Mouse (Mus musculus): ENCODE results near the gene Acadm.

The Acadm gene

DNA sequence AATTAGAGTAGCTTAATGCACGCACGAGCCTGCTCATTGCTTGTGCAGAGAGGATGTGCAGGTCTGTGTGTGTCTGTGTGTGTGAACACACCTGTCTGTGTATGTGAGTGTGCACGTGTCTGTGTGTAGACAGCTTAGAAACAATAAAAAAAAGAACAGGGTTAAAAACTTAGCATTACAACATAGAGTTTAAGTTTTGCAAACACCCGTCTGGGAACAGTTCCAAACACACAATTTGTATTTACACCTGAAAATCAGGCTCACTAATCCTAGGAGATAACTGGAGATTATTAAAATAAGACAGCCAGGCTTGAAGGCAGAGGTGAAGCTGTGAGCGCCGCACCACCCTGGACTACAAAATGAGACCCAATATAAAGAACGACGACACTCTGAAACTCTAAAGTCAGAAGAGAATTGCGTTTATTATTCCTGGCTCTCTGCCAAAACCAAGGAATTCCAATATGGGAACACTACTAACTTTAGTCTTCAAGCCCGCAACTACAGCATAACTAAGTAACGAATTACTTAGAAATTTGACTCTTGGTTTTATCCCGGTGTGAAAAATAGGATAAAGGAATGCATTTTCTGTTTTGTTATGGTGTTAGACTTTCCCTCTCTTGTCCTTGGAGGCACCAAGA, 1.3 kb downstream of the Acadm start:
- in situ Hi-C loops (cut with MboI) = no loop called here

DNA sequence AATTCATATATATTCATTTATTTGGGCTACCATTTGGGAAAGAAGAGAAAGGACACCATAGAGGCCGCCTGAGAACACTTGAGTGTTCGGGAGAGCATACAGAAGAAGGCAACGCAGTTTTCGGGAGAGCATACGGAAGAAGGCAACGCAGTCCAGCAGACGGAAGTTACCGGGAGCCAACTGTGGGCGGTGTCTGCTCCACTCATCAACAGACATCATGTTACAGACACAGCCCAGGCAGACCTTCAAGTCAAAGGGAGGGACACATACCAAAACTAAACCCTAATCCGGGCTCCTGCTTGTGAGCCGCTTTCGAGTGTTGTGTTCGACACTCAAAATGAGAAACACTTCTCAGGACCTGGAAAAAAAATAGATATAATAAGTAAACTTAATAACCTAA, 2.8 kb downstream of the Acadm start:
- in situ Hi-C loops (cut with MboI) = no loop called here

DNA sequence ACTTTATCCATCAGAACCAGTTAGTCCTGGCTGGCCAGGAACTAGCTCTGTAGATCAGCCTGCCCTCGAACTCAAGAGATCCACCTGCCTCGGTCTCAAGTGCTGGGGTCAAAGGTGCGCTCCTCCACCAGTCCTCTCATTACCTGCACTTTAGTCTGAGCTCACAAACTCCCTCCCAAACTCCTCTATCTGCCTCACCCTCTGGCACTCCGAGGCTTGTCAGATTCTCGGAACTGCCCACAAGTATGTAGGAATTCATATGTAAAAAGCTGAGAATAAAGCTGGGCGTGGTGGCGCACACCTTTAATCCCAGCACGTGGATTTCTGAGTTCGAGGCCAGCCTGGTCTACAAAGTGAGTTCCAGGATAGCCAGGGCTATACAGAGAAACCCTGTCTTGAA, 3.9 kb downstream of the Acadm start:
- in situ Hi-C loops (cut with MboI) = no loop called here

DNA sequence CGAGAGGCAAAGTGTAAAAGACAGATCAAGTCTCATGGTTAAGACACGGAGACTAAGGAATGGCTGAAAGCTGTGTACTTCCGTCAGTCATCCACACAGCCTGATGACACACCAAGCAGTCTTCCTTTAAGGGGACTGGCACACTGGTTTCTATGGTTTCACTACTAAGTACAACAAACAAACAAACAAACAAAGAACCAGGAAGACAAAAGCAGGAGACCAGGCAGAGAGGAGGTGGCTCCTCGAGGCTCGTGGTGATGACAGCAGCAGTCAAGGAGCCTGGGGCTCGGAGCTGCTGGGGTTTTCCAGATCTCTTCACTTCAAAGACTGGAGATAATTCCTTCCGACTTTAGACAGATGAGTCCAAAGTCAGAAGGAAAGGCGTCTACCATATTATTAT, 4.4 kb downstream of the Acadm start:
- in situ Hi-C loops (cut with MboI) = no loop called here

DNA sequence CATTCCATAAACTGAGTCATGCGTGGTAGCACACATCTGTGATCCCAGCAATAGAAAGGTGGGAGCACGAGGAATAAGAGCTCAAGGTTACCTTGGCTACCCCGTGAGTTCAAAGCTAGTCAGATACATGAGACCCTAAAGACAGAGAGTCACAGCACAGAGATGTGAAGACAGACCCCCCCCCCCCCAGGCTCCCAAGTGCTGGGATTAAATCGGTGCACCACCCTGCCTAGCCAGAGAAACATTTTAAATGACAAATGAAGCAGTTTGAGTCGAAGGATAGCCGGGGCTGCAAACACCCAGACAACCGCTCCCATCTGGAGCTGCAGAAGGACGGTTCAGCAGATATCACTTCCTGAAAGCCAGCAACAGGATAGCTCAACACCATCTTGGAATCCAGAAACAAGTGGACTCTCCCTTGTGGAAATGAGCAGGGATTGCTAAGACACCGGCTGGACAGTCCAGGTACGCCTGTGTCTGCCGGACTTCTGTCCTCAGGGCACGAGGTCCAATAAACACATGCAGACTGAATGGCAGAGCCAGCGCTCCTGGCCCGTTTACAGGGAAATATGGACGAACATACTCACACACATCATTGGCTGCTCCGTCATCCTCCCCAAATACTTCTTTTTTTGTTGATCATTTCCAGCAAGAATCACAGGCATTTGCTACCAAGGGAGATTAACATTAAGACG, 7.2 kb downstream of the Acadm start:
- in situ Hi-C loops (cut with MboI) = no loop called here

DNA sequence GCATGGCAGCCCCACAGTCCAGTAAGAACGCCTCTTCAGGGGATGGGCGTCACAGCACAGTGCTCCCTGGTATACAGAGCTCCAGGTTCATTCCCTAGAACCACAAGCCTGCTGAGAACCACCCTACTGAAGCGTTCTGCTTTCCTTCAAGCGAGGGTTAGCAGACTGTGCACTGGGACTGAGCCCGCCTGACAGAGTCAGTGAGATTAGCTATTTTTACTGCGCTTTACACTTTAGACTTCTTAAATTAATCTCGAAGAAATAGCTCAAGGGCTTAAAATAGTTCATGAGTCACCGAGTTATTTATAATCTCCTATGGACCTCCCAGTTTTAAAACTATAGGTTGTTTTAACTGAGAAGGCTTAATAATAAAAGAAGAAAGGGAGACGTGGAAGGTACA, 8.6 kb downstream of the Acadm start:
- in situ Hi-C loops (cut with MboI) = no loop called here

DNA sequence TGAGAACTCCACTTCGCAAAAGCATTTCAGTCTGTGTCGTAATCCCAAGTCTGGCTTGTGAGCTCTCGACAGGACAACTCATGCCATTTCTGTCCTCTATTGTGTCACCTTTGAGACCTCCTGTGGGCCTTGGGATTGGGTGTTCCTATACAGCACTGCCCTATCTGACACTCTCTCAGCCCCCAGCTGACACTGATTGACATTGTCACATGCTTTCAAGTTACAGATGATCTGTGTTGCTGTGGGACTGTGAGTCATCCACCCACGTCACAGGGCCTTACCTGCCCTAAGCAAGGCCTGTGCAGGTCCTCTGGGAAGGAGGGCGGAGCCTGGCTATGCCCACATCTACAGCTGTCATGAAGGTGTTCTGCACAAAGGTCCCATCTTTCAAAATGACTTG, 12.0 kb downstream of the Acadm start:
- in situ Hi-C loops (cut with MboI) = no loop called here

DNA sequence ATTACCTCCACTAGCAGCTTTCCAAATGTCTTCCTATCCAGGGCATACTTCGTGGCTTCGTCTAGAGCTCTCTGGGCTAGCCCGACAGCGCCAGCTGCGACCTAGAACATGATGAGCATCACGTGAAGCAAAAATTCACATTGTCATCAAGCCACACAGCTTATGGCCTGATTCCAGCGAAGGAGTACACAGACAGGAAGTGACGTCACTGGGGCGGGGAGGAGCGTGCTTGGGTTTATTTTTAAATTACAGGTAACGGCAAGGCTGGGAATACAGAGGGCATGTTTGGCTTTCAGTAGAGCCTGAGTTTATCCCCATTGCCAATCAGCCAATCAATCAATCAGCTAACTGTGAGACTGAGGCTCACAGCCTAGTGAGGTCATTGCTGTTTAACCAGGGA, 14.9 kb downstream of the Acadm start:
- in situ Hi-C loops (cut with MboI) = no loop called here

DNA sequence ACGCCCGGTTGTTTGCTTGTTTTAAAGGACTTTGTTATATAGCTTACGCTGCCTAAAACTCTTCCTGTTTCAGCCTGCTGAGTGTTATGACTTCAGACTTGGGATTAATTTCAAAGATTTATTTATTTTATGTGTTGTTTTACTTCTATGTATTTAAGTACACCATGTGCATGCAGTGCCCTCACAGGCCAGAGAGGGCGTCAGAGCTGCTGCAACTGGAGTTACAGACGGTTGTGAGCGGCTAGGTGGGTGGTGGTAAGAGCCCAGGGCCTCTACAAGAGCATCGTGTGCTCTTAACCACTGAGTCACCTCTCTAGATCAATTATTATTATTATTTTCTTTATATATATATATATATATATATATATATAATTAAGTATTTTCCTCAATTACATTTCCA, 18.1 kb downstream of the Acadm start:
- in situ Hi-C loops (cut with MboI) = no loop called here

DNA sequence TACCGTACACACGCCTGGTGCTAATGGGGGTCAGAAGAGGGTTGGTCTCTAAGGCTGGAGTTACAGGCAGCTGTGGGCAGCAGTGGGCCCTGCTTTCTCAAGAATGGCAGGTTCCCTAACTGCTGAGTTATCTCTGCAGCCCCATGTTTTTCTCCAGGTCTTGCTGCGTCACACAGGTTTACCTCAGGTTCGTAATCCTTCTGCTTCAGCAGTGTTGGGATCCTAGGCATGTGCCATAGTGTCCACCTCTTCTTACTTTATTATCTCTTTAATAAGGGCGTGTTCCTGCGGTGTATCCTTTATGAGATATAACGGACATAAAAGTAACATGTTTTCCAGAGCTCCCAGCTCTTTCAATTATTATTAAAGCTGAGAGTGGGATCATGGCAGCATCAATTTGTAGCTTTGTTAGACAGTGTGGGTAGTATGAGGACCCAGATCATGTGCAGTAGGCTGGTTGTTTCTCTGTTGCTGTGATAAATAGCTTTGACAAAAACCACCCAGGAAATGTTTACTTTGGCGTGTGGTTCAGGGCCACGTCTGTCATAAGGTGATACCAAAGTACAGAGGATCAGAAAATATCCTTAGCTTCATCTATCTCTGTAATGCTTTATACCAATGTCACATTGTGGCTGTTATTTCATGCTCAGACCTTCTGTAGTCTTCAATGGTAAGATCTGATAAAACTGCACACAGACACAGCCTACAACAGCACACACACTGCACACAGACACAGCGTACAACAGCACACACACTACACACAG, 23.1 kb downstream of the Acadm start:
- in situ Hi-C loops (cut with MboI) = no loop called here

DNA sequence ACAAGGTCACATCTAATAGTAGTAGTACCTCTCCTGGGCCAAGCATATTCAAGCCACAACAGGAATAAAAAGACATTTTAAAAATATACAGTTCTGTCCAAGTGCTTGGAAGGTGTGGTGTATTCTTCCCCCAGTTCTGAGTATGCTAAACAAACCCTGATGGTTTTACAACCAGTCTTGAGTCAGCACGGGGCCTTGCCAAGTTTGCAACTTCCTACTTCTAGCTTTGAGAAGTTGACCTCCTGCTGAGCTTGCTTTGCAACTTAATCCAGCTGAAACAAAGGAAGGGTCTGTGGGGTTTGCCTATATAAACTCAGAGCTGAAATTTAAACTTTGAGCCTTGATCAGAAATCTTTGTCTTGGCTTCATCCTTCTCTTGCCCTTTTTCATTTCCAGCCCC, 27.2 kb downstream of the Acadm start:
- in situ Hi-C loops (cut with MboI) = no loop called here

DNA sequence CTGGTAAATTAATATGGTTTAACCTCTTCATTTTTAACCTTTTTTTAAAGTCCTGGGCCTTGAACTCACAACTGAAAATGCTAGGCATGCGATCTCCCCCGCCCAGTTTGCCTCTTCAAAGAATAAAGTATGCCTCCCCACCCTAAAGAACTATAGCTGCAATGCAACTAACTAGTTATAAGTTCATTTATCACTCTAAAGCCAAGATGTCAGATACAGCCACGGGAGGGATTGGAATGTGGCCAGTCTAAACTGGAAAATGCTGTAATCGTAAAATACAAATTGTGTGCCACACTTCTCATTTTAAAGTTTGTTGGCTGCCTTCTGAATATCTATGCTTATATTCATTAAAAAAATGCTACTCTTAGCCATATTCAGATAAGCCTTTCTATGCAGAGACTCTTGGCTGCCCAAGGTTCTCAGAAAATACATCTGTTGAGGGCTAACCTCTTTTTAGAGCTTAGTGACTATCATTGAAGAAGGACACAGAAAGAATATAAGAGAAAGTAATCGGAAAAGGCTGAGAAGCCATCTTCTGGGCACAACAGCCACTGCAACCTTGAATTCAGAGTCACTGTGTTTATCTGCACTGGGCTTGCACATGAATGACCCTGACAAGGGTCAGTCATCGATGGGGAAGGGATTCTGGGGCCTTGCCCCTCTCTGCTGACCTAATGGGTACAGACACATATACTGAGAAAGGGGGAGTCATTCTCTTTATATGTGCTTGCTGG, 30.8 kb downstream of the Acadm start:
- in situ Hi-C loops (cut with MboI) = no loop called here

DNA sequence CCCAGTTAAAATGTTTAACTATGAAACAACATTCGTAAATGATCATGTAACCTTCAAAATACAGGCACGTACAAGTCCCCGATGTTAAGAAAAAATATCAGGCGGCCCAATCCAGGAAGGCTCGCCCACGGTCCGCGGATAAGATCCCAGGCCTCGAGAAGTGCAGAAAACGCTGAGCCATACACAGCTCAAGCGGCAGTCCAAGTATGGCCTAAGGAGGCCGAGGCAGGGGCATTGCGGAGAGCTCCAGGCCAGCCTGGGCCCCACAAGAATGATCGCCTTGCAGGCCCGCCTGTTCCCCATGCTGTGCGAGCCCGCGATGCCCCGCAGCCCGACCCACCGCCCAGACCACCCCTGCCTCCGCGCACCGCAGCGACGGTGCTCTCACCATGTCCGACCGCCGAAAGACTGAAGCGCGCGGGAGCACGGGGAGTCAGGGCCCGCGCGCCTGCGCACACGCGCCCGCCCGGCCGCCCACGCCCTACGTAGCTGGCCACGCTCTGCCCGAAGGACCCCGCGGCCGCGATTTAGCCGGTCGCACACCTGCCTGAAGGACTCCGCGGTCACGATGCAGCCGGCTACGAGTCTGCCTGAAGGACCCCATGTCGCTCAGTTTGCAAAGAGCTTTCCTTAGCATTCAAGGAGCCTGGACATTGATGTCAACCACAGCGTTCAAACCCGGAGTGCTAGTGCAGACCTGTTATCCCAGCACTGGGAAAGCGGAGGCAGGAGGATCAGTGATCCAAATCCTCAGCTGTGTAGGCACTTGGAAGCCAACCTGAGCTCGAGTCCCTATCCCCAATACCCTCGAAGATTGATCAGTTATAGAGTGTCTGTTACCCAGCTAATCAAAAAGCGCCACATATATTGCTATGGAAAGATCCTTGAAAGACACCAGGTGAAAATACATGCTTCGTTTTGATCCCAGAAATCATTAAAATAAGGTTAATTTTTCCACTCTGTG, 31.6 kb downstream of the Acadm start, which contains the start of gene Rabggtb:
Rabggtb (minus strand) TSS at position 464 of the 964 bp plus-strand sequence.
- in situ Hi-C loops (cut with MboI) = no loop called here

DNA sequence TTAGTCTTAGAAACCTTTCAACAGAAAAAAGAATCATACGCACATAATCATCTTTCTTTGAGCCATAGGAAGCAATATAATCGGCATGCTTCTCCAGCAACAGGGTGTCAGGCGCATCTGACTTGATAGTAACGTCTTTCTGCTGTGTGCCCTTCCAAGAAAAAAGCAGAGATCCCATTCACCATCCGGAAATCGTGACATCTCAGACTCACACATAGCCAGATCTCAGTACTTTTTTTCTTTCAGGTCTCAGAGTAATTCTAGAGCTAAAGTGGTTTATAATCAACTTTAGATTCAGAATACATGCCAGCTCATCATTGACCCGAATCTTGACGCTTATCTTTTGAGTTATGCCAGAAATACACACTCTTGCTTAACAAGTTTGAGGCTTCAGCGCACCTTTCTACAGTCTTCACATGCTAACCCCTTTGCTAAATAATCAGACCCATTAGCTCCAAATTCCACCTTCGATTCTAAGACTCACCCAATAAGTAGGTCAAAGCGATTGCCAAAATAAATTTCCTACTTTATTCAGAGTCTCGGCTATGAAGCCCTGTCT, 32.5 kb downstream of the Acadm start:
- in situ Hi-C loops (cut with MboI) = no loop called here

DNA sequence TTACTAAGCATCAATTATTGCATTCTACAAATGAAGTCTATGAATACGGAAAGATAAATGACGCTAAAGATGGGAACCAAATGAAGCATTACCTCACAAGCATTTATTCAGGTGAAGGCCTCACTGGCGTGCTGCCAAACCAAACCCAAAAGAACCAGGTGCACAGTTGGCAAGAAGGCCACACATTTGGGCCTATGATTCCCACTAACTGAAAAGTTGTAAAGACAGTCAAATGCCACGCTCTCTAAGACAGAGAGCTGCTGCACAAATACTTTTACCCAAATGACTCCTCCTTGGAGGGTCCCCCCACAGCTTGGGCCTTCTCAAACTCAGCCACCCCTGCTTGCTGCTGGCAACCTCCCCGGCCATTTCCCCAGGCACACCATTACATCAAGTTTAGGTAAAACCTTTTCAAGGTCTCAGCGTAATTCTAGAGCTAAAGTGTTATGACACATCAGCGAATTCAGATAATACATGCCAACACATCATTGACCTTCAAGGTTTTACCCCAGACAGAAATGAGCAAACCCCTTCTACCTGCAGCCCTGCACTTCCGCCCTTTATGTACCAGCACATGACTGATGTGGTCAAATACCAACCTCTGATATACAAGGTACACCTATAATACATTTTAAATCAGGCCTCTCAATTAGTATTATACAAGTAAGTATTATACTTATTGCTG, 33.1 kb downstream of the Acadm start:
- in situ Hi-C loops (cut with MboI) = no loop called here

DNA sequence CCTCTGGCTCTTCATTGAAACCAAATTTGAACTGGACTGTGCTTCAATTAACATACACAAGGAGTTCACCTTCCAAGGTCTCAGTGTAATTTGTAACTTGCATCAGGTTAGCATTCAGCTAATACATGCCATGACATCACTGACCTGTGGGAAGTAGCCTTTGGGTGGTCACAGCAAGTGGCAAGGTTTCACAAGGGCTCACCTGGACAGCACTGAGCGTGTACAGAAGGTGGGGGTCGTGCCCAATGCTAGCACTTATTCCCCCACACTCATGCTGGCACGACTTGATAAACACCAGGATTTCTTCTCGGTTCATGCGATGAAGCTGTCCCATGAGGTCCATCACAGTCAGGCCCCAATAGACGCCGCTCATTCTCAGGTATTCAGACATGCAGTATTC, 33.9 kb downstream of the Acadm start:
- in situ Hi-C loops (cut with MboI) = no loop called here

DNA sequence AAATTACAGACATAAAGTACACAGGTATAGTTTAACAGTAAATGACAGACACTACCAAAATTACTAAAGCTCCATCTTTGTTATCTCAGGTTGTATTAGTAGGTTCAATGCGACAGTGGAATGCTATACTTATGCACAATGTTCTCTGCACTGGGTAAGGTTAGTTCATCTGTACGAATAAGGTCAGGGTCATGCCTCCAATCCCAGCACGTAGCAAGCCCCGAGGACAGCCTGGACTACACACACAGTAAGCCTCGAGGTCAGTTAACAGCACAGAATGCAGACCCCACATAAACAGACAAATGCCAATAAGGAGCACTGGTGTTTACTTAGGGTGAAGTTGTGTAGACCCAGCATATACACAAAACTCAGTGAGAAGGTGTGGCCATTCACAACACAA, 35.5 kb downstream of the Acadm start:
- in situ Hi-C loops (cut with MboI) = no loop called here

DNA sequence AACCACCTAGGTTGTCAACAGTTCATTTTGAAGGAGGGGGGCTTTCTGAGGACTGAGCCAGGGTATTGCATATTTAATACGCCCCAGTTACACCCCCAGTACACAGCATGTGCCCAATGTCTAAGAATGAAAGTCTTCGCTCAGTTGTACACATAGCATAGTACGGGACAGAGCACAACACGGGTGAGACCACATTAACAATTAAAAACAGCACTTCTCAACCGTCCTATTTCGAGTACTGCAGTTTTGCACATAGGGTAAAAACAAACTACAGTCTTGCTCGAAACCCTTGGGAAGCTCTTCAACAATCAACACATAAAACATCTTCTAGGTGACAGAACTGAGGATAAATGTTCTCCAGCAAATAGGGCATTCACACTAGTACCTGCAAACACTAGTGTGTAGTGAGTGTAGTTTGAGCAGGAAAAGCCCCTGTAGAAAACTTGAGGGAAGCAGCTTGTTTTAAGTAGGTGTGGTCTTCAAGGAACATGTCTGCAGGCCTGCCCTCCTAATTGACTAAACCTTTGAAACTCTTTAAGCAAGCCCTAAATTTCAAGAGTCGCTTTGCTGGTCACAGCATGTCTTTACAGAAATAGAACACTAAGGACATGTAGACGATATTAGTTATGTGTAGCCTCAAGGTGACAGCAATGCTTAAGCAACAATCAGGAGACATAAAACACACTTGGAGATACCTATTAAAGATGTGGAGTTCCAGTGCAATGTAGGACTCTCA, 38.1 kb downstream of the Acadm start, which contains the start of gene Msh4:
Msh4 (minus strand) TSS at position 3 of the 736 bp plus-strand sequence.
- in situ Hi-C loops (cut with MboI) = no loop called here

Data from mature B cell (primary cell).